Mouse (Mus musculus): ENCODE measurements around the gene Ilf2.
A peak's percentile ranks its signal among the peaks of the same experiment; 100 is the strongest.

Gene Ilf2

DNA sequence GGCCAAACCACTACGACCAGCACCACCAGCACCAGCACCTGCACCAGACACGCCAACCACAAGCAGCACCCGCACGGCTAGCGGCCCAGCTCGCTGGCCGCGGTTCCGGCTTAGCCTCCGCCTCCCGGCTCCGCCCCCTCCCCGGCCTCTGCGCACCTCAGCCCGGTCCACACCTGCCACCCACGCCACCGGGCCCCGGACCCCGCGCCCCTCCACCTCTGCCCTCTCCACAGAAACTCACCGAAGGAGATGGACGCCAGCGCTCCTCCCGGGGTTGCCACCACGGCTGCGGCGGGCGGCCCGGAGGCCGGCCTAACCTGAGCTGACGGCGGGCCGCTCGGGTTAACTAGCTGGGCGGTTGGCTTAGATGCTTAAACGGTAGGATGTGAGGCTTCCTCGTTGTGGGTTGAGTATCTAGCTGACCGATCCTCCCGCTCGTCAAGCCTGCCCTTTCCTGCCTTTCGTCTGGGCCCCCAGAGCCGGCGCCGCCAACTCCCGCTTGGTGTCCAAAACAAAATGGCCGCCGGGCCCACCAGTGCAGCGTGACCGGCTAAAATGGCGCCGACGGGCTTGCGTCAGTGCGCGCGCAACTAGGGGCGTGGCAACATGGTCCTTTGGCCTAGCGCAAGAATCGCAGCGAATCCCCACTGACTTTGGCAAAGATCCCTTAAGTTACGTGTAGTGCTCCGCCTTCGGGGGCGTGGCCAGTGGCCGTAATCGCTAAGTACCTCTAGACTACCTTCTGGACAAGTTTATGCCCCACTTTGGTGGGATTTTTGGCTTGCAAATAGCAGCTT is 33.2 kb downstream of the Ilf2 start, which contains the start of gene Chtop:
Gene Chtop, minus strand, starts transcription at position 549 of the 797 bp plus-strand sequence.
- peak; percentile 99 for DNase-seq (ENCODE audit: extremely low spot score, low spot score)

DNA sequence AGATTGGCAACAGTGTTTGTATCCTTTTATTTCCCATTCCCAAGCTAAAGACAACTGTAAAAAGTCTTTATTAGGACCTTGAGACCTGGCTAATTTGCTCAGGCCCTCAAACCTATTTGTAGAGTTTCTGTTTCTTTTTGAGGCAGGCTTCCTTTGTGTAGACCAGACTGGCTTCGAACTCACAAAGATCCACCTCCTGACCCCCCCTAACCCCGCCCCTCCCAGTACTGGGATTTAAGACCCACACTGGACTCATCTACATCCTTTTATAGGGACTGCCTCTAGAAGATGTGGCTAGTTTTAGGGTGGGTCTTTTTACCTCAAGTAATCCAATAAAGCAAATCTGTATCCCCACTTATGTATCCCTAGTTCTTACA is 33.8 kb downstream of the Ilf2 start:
- DNase-seq (ENCODE audit: extremely low spot score, low spot score) = no peak

DNA sequence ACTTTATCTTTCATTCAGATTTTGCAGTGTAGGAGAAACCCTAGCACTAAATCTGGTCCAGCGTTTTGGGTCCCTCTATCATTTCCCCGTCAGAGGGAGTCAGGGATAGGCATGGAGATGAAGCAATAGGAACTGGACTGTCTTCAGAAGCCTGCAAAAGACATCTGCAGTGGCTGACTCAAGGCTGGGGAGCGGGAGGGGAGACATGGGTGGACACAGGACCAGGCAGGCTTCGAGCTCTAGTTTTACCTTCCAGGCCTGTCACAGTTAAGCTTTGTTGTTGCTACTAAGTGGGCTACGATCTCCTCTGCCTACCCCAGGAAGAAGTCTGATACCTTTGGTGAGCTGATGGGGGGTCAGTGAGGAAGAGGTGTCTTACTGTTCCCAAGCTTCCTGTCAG is 36.4 kb downstream of the Ilf2 start:
- DNase-seq (ENCODE audit: extremely low spot score, low spot score) = no peak

DNA sequence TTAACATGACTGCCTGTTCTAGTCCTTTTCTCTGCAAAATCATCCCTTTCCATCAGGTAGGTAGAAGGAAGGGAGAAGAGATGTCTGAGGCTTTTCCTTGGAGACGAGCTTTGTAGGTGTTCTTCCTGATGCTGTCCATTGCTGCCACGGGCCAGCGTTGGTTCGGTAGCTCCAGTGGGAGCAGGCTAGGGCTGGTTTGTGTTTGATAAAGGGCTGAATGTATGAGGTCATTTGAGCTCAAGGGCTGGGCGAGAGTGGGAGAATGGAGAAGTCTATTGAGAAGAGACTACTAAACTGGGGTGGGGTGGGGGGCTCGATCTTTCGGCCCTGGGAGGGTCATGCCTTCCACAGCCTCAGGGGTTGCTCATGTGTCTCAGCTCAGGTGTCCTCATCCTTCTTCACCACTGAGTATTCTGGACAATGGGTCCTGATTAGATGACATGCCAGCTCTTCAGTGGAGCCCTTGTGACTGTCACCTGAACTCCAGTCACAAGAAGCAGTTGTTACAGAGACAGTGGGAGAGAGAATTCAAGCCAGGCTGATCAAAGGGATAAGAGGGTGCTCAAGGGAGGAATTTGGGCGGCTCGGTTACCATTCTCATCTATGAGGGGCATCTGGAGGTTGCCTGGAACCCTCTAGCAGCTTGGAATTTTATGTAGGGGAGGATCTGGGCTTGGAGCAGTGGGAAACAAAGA is 37.2 kb downstream of the Ilf2 start:
- DNase-seq (ENCODE audit: extremely low spot score, low spot score) = no peak

DNA sequence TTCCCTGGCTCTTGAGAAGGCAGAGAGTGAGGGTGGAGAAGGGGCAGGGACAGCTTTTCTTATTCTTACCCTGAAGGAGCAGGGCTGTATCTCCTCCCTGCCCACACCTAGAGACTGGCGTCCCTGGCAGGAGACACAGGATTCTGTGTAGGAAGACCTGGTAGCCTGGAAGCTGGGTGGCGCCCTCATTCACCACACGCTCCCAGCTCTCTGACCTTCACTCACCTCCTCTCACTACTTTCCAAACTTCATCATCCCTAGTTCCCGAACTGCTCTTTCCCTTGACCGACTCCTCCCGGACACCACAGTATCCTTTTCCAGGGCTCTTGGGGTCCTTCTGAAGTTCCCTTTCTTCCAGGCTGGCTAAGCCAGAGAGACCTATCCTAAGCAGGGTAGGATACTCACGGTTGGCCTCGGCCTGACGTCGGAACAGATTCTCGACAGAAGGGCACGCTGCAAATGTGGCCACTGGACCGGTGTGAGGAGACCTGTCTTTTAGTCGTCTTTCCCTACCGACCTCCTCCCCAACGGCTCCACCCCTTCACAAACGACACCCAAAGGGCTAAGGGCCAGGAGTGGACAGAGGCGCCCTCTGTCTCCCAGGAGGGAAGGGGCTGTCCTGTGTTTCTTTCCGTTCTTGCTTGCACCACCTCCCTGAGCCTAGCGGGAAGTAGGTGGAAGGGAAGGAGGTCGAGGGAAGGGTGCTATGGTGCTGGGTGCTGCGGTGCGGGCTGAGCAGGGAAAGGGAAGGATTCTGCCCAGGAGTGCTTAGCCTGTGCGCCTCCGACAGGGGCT is 38.1 kb downstream of the Ilf2 start, which contains the start of the genes S100a1 and S100a13:
Gene S100a1, minus strand, starts transcription at position 597 of the 795 bp plus-strand sequence.
Gene S100a13, plus strand, starts transcription at position 640 of the 795 bp plus-strand sequence.
- DNase-seq (ENCODE audit: extremely low spot score, low spot score) = peak; percentile 48

DNA sequence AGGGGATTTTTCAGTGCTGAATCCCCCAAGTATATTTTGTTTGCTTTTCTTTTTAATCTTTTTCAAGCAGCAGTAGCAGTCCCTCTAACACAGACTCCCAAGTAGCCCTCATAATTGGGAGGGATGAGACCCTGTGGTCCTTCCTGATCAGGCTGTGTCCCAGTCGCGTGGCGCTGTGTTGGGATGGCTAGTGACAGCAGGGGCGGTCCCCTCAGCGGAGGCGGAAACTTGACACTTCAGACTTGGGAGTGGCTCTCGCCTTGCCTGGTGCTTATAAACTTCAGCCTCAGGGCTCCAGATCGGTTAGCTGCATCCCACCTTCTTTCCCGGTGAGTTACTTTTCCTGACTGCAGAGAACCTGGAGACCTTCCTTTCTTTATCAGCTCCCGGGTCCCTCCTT is 38.8 kb downstream of the Ilf2 start:
- DNase-seq (ENCODE audit: extremely low spot score, low spot score) = peak; percentile 66

DNA sequence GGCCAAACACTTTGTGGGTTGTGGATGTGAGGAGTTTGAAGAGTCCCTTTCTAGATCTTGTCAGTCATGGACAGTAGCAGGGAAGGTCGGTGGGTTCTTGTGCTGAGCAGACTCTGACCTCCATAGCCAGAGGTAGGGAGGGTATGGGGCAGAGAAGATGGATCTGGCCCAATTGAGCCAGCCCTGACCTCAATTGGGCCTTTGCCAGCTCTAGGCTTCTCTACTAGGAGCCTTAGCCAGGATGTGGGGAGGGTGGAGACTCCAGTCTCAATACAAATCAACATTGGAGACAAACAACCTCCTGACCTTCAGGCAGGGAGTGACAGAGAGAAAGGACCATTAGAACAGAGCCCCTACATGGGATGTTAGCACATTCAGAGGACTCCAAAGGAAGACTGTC is 39.3 kb downstream of the Ilf2 start:
- no peak for DNase-seq (ENCODE audit: extremely low spot score, low spot score)

DNA sequence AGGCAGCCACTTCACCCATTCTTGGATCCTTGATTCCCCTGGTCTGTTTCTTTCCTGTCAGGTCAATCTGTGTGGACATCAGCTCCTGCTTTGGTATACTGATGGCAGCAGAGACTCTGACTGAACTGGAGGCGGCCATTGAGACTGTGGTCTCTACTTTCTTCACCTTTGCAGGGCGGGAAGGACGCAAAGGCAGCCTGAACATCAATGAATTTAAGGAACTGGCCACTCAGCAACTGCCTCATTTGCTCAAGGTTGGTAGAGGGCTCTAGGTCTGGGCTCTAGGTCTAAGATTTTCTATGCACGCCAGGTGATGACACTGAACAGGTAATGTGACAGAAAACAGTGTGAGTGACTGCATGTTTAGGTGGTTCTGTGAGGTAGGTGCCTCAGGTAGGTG is 39.9 kb downstream of the Ilf2 start:
- no peak for DNase-seq (ENCODE audit: extremely low spot score, low spot score)

DNA sequence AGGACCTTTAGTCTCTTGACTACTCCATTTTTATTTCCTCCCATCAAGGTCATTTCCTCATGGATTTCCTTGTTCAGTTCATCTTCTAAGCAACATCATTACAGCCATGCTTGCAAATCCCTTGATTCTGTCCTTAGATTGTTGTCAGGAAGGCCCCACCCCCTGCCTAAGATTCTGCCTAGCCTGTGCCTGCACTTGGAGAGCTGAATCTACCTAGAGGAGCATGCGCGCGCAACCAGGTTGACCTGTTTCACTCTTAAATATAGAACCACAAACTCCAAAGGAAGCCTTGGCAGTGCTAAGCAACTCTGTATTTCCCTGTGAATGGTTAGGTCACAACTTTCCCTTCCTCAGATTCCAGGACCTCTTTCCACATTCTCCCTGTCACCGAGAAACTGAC is 41.8 kb downstream of the Ilf2 start:
- DNase-seq (ENCODE audit: extremely low spot score, low spot score) = no peak

DNA sequence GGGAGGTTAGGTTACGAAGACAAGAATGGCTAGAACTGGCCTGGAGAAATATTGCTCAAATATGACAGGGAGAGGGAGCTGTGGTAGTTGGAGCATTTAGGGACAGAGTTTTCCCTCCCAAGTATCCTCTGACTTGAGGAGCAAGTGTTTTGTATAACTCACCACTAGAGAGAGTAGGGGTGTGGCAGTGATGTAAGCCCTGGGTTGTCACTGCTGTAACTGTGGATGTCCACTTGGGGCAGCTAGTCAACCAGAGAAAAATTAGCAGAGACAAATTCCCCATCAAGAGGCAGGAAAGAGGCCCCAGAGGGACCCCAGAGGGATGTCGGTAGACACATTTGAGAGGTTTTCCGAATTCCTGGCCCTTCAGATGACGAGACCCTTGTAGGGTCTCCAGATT is 49.5 kb downstream of the Ilf2 start:
- no peak for DNase-seq (ENCODE audit: extremely low spot score, low spot score)

DNA sequence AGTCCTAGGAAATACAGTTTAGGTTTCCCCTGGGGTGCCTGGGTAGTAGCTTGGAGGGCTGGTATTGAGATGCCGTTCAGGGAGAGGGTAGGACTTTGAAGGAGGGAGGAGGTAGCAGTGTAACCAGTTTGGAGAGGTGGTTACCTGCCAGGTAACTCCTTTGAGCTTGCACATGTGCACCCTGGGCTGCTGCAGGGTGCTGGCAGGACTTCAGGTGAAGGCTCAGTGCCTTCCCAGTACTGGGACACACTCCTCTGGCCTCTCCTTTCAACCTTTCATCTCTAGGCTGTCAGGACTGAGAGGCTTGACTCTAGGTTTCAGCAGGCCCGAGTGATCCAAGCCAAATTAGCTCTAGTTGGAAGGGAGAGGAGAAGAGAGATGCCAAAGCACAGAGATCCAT is 50.1 kb downstream of the Ilf2 start:
- no peak for DNase-seq (ENCODE audit: extremely low spot score, low spot score)

DNA sequence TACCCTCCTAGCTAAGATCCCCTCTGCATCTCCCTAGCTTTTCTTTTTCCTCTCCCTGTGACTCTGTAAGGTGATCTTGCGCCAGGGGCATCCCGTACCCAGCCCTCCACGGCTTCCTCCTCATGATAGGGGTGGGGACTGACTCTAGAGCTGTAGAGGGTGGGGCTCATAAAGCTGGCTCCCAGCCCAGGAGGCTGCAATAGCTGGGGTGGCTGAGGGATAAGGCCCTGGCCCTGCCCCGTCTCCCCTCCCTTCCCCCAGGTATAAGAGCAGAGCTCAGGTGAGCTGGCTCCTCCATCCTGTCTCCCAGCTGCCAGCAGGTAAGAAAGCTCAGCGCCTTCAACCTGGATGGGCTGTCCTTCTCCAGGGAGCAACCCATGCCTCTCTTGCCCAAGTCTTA is 50.7 kb downstream of the Ilf2 start, which contains the start of gene S100a14:
Gene S100a14, plus strand, starts transcription at position 277 of the 400 bp plus-strand sequence.
- no peak for DNase-seq (ENCODE audit: extremely low spot score, low spot score)

DNA sequence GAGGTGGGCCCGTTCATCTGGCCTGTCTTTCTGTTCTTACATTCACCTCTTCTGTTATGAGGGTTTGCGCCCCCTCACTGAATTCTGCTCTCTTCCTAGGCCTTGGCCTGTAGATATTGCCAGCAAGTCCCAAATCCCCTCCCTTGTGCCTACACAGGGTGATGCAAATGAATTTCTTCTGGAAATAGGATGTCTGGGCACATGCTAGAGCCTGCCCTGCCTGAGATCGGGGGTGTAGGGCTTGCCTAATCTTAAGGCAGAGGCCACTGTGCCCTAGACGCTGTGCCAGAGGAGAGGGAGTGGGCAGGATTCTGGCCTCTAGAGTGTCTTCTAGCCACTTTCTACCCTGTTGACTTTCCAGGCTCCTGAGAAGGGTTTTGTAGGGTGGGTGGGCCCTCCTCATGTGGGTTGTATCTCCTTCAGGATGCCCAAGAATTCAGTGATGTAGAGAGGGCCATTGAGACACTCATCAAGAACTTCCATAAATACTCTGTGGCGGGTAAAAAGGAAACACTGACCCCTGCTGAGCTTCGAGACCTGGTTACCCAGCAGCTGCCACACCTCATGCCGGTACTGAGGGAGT is 51.5 kb downstream of the Ilf2 start:
- DNase-seq (ENCODE audit: extremely low spot score, low spot score) = no peak

DNA sequence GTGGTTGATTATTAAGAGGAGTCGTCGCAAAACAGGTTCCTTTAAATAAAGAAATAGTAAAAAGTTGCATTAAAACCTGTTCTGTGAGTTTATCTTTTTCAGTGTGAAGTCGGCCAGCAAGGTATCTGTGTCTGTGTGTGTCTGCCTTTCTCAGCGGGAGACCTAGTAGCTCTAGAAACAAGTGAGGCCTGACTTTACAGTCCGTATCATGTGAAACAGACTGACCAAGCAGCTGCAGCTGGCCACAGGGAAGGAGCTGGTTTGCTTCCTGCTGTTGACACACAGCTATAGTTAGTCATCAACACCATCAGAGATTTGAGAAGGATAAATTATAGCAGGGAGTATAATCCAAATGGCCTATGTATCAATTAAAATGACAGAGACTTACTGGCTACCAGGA is 55.8 kb downstream of the Ilf2 start:
- no peak for DNase-seq (ENCODE audit: extremely low spot score, low spot score)

DNA sequence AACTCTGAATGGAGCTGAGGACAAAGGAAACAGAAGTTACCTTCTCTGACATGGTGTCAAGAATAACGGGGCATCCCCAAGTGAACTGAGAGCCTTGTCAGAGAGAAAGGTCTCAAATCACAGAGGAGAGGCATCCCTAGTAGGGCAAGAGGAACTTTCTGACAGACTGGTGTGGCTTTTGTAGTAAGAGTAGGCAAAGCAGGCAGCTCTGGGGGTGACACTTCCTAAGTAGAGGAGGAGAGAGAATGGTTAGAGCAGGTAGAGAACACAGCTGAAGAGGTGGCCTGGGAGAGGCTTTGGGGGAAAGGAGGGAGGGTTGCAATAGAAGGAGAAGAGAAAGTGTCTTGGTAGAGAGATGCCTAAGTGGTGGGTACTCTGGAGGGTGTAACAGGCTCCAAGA is 59.5 kb downstream of the Ilf2 start:
- DNase-seq (ENCODE audit: extremely low spot score, low spot score) = no peak

DNA sequence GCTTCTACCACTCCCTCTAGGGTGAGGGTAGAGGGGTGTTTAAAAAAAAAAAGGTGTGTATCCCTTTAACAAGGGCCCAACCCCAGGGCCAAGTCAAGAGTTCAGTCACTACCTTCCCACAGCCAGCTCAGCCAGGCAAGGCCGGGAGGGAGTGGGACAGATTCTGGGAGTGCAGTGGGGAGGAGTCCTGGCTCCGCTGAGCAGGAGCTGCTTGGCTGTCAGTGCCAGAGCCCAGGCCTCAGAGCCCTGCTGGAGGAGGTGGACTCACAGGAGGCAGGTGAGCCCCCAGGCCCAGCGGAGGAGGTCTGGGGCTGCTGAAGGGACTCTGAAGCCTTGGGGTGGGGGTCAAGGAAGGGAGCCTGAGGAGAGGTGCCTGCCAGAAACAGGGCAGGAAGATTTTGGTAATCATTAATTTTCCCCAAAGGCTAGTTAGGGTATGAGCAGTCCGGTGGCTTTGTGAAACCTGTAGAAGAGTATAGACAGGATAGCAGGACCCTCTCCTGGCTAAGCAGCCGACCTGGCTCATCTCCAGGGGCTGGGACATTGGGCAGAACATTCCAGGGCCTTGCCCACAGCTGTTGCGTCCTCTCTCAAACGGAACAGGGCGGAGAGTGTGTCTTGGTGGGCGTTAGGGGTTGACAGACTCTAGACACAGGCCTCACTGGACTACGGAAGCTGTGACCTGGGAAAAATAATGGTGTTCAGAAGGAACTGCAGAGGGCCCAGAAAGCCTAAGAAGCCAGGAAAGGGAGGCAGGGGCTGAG is 61.4 kb downstream of the Ilf2 start, which contains the start of gene S100a16:
Gene S100a16, plus strand, starts transcription at position 114 of the 764 bp plus-strand sequence.
- DNase-seq (ENCODE audit: extremely low spot score, low spot score) = no peak

DNA sequence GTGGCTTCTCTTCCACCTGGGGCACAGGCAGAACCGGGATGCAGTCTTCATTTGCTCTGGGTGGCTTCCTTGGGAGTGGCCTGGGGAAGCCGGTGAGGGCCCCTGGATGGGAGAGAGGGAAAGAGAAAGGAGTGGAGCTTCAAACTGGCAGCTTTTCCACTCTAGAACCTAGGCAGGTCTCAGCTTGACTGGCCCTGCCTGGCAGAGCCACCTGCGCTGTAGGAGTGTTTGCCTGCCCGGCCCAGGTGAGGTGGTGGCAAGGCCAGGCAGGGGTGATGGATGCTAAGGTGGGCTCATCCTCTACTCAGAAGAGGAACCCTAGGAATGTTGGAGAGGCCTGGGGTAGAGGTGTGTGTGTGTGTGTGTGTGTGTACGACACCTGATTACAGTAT is 62.0 kb downstream of the Ilf2 start:
- no peak for DNase-seq (ENCODE audit: extremely low spot score, low spot score)
